Mouse (Mus musculus) brain, embryonic 14.5 days (tissue): ENCODE measurements around the gene Fcgr1.

Experiments used
- CTCF ChIP-seq: fragments of 200-500 bp; IDR thresholded peaks from 2 replicates; pipeline ENCODE4 v1.5.1; 2012; ENCODE audit warnings: inconsistent platforms, mild to moderate bottlenecking, moderate library complexity, borderline replicate concordance; ENCODE audit not compliant: insufficient read depth, insufficient read length; ENCODE audit errors: extremely low read depth
- POLR2A ChIP-seq: fragments of 200-500 bp; IDR thresholded peaks from 2 replicates; pipeline ENCODE4 v1.6.1; 2012; ENCODE audit warnings: mild to moderate bottlenecking, inconsistent platforms, borderline replicate concordance; ENCODE audit not compliant: poor library complexity, insufficient read depth, insufficient read length, severe bottlenecking; ENCODE audit errors: extremely low read depth

DNA sequence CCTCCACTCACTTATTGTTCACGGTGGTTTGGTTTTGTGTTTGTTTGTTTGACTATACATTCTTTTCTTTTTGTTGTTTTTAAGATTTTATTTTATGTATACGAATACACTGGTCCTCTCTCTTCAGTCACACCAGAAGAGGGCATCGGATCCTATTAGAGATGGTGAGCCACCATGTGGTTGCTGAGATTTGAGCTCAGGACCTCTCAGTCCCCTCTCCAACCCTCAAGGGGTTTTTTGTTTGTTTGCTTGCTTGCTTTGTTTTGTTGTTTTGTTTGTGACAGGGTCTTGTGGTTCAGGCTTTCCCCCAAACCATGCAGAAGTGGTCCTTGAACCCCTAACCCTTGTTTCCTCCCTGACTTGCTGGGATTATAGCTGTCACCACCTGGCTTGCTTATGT lies 32.1 kb downstream of the Fcgr1 start:
- no peak for TF ChIP-seq POLR2A
- TF ChIP-seq CTCF: no peak
